Mouse (Mus musculus) C2C12 (cell line): ENCODE data around the gene Stat5b.

Experiments used
- CTCF ChIP-seq: IDR thresholded peaks from one replicate; pipeline ENCODE4 v1.5.1; 2011; ENCODE audit not compliant: control insufficient read depth, insufficient read depth, insufficient read length
- USF1 ChIP-seq: IDR thresholded peaks from one replicate; pipeline ENCODE4 v1.6.1; 2011; ENCODE audit warnings: low read depth, mild to moderate bottlenecking, control low read depth, moderate library complexity

- TF ChIP-seq CTCF: no peak
- TF ChIP-seq USF1: no peak
Observed at GRCm38 (mm10) chr11:100859579-100860075, 9.1 kb upstream of the Stat5b start.
